Mouse (Mus musculus) bone marrow macrophage, adult 2 months (primary cell): Measurements from ENCODE around the gene Atp6ap1l.
"Not testable (repeated sequence)": the region's sequence is repeated elsewhere in the genome, so short reads cannot be mapped to it uniquely, and the experiment has no call there.

ENCODE experiments used
- CTCF ChIP-seq: IDR thresholded peaks from 2 replicates; pipeline ENCODE4 v1.5.1; 2012; ENCODE audit warnings: low read depth, mild to moderate bottlenecking, low read length, moderate library complexity
- POLR2A ChIP-seq: IDR thresholded peaks from 2 replicates; pipeline ENCODE4 v1.6.1; 2012; ENCODE audit warnings: mild to moderate bottlenecking, low read depth, low read length, borderline replicate concordance

DNA sequence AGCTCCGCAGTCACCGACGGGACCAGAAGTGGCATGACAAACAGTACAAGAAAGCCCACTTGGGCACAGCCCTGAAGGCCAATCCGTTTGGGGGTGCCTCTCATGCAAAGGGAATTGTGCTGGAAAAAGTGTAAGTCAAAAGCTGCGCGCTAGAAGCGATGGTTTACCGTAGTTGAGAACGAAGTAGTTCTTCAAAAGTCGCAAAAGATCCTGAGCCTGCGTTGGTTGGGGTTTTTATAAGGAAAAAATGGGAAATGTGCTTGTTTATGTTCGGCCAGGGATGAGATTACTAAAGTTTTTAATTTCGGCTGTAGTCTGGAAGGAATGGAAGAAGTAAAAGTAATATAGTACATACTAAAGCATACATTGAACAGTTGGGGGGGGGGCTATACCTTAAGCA, 18.5 kb upstream of the Atp6ap1l start:
- TF ChIP-seq POLR2A, CTCF: not testable (repeated sequence)
